Mouse (Mus musculus) inflammation-experienced regulatory T-cells (primary cell): ENCODE results near the gene Cdh22. TPM values are rescaled to one million over a fixed set of nuclear protein-coding genes. Genes with fewer than 3 reads are reported as not detected.

Experiments used
- polyA plus RNA-seq, 2 experiments: library from polyadenylated mRNA; unstranded; fragments of 100-300 nt; shearing (Covaris generic); gene quantifications; one replicate each; pipeline ENCODE4 v1.2.1; 2017

Gene Cdh22
- under 1 TPM in 1 of 2 experiments, not detected in 1; 0.89 TPM for polyA plus RNA-seq

GRCm38 (mm10) chr2:165234613-165235291, at the start of gene Cdh22:
TSS of gene Cdh22 (minus strand) at chr2:165234853.

DNA sequence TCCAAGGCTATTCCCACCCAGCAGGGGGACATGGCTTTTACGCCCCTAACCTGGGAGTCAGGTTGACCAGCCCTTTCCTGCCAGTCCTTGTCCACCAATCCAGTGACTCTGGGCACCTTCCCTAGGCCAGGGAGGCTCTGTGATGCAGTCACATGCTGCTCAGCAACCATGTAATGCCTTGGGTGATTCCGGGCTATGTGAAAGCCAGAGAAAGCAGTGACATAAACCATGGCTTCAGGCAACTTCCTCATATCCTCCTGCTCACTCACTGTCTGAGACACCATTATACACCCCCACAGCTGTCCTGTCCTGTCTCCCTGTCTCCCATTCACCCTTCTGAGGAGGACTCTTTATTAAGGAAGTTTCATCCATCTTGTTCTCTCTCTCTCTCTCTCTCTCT, 144.0 kb downstream of the Cdh22 start, which contains the start of gene 1700025C18Rik:
Gene 1700025C18Rik (minus strand): TSS at position 101 of the 400 bp plus-strand sequence.

Other genes starting within 250 kb of the Cdh22 start
- 10 to 100 TPM; 49.9 to 58.0 TPM for gene Ncoa5, start 200.0 kb downstream of the Cdh22 start, polyA plus RNA-seq
- 1 to 10 TPM; 2.4 to 3.3 TPM for gene Cd40, start 179.2 kb downstream of the Cdh22 start, polyA plus RNA-seq
- gene 1700025C18Rik, start 144.1 kb downstream of the Cdh22 start, polyA plus RNA-seq, result not detected
- 10 to 100 TPM; 57.3 to 60.1 TPM for gene Slc35c2, start 53.0 kb upstream of the Cdh22 start, polyA plus RNA-seq
- 10 to 100 TPM; 50.7 to 68.7 TPM for gene Elmo2, start 91.6 kb upstream of the Cdh22 start, polyA plus RNA-seq
- not detected for gene Zfp663, start 133.9 kb upstream of the Cdh22 start, polyA plus RNA-seq
- gene Zfp334, start 153.4 kb upstream of the Cdh22 start, polyA plus RNA-seq, result under 1 TPM in 1 of 2 experiments, not detected in 1; 0.02 TPM
- not detected for gene Ocstamp, start 165.6 kb upstream of the Cdh22 start, polyA plus RNA-seq
- 1 to 10 TPM in 1 of 2 experiments, under 1 TPM in 1; 0.23 to 3.7 TPM for gene Slc13a3, start 238.4 kb upstream of the Cdh22 start, polyA plus RNA-seq